Mouse (Mus musculus): ENCODE measurements around the gene Golga7b.

Golga7b gene

DNA sequence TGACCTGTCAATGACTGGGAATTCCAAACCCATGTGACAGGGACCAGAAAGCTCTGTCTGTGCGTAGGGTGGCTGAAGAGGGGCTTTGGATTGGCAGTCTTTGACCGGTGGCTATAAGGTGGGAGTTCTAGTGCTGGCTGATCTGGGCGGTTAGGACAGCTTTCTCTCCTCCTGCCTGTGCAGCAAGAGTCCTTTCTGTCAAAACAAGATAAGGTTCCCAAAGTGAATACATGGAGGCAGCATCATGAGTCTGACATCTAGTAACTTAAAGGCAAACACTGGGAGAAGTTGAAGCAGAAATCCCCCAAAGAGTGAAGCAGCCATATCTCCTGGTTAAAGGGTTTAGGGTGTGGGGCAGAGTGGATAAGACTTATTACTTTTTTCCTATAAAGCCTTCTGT lies at the start of gene Golga7b:
Golga7b (plus strand) TSS at position 56 of the 400 bp plus-strand sequence.
- no peak for DNase-seq

DNA sequence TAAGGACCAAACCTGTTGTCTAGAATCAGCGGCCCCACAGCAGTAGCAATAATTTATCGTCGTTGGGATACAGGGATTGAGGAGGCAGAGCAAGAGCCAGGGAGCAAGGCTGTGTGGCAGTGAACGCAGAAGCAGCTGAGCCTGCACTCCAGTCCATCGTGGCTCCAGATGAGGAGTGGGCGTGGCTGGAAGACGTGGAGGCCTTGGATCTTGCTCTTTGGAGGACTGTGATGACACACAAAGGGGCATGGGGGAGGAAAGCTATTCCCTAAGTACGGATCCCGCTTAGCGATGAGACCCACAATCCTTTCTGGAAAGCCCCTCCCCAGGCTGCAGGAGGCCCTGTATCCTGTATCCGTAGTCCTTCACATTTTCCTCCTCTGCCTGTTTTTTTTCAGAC lies 49.3 kb upstream of the Golga7b start:
- no peak for DNase-seq

DNA sequence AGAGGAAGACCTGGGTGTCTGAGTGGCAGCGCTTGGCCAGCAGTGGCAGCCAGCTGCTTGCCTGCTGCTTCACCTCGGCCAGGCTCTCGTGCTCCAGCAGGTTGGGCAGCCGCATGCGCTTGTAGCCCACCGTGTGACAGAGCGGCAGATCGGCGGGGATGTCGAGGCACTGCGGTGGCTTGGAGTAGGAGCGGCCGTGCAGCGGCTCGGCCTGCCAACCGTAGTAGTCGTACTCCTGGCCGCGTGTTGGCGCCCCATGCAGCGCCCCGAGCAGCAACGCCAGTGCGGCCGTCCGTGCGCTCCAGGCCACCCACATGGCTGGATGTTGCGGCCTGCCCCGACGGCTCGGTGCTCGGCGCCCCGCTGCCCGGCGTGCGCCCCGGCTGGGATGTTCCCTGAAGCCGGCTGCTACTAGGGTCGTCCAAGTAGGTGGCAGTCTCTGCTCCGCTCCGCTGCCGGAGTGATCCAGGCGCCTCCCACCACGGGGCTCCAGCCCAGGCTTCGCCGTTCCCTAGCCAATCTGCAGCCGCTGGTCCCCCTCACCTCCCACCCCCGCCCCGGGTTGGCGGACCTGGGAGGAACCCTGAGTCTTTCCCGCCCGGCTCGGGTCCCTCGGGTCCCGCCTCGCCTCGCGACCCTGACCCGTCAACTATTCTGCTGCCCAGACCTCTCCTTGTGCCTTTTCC lies 45.5 kb upstream of the Golga7b start, which contains the start of gene Sfrp5:
Sfrp5 (minus strand) TSS at position 557 of the 686 bp plus-strand sequence.
- DNase-seq = peak in 1 of 2 experiments; percentile 41

DNA sequence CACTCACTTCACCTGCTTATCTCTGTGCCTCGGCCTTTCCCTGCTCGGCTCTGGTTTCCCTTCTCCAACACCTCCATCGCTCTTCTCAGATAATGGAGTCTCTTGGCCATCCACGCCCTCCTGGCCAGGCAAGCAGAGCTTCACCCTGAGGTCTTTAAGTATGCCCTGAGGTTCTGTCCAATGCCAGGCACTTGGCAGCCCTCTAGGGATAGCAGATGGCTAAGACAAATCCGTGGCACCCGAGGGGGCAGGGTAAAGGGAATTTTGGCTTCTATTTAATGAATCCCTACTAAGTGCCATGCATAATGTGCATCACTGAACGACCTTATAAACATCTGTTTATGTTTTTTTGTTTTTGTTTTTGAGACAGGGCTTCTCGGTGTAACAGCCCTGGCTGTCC lies 44.9 kb upstream of the Golga7b start:
- DNase-seq = peak; percentile 44 to 60

GRCm38 (mm10) chr19:42204306-42204705 lies 43.1 kb upstream of the Golga7b start:
- peak; percentile 87 to 88 for DNase-seq

DNA sequence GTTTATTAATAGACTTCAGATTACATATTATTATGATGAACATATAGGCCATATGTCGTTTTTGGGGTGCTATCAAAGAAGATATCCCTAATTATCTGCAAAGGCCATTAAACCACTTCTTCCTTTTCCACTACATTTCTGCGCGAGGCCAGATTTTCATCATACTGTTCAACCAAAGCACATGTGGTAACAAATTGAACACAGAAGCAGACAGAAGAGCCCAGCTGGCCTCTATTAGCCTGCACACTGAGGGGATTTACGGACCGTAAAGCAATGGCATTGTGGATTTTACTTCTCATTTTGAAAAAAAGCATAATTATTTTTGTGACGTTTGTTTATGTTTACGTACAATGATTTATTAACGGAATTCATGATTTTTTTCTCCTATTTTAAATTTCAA lies 42.2 kb upstream of the Golga7b start:
- DNase-seq = no peak

GRCm38 (mm10) chr19:42209485-42209884 lies 37.9 kb upstream of the Golga7b start:
- no peak for DNase-seq

DNA sequence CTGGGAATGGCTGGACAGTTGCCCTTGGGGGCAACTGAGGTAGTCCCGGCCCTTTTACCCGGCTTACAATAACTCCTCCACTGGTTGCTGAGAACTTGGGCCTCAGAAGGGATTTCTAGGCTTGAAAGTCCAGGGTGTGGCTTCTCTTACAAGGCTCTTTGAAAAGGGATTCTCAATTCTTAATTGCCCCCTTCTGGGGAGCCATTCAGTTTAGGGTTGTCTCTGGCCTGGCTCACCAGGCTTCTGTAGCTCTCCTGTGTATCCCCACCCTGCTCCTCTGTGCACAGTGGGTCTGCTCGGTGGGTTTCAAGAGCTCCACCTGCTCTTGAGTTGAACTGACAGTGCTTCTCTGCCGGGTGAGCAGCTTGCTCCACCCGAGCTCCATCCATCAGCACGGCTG lies 37.4 kb upstream of the Golga7b start:
- no peak for DNase-seq

GRCm38 (mm10) chr19:42211936-42212335 lies 35.4 kb upstream of the Golga7b start:
- no peak for DNase-seq

- DNase-seq = no peak
Observed at GRCm38 (mm10) chr19:42214601-42215000, 32.8 kb upstream of the Golga7b start.

DNA sequence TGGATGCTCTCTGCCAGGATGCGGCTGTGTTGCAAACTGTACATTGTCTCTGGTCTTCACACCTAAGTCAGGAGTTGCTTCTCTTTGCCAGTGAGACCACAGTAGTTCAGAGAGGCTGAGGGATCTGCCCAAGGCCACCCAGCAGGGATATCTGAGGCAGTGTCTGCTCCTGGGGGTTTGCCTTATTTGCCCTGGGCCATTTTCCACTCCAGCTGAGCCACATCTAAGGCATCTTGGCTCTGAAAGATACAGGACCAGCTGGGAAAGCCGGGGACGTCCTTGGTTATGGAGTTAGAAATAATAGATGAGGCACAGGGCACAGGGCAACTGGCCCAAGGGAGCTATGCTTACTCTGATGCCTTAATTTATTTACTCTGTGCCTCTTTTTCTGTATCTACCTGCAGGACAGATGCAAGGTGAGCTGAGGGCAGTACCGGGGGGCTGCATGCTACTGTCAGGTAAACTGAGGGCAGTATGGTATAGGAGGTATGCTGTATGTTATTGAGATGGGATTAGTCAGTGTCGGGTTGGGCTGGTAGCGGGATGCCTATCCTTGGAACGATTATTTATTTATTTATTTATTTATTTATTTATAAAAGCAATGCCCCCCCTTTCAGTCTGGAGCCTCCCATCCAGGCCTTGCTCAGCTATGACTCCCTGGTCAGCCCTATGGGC lies 30.5 kb upstream of the Golga7b start:
- DNase-seq = peak in 1 of 2 experiments; percentile 50

DNA sequence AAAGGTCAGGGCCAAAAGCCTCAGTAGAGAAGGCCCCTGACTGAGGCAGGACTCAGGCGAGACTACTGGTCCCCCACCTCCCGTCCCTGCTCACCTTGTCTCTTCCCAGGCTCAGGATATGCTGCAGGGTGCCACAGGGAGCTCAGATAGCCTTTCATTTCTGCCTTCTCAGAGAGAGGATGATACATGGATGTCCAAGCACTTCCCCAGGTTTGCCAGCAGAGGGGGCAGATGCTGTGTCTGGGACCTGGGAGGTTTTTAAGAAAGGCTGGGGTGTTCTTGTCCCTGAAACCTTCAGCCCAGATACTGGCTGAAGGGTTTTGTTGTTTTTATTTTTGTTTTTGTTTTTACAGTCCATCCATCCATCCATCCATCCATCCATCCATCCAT lies 30.0 kb upstream of the Golga7b start:
- DNase-seq = peak; percentile 79 to 83

DNA sequence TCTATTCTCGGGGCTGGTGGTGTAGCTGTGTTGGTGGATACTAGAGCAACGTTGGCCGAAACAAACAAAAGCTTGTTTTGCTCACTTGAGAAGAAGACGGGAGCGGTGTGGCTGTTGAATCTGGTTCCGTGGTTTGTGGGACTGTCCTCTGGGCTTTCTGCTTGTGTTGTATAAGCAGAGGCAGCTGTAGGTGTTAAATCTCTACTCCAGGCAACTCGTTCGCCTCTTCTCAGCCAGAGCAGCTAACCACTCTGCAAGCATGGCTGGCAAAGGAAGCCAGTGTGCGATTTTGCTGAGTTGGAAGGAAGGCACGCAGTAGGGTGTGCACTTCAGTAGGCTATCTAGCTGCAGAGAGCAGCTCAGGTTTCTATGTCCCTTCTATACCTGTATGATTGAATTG lies 20.9 kb upstream of the Golga7b start:
- DNase-seq = no peak

DNA sequence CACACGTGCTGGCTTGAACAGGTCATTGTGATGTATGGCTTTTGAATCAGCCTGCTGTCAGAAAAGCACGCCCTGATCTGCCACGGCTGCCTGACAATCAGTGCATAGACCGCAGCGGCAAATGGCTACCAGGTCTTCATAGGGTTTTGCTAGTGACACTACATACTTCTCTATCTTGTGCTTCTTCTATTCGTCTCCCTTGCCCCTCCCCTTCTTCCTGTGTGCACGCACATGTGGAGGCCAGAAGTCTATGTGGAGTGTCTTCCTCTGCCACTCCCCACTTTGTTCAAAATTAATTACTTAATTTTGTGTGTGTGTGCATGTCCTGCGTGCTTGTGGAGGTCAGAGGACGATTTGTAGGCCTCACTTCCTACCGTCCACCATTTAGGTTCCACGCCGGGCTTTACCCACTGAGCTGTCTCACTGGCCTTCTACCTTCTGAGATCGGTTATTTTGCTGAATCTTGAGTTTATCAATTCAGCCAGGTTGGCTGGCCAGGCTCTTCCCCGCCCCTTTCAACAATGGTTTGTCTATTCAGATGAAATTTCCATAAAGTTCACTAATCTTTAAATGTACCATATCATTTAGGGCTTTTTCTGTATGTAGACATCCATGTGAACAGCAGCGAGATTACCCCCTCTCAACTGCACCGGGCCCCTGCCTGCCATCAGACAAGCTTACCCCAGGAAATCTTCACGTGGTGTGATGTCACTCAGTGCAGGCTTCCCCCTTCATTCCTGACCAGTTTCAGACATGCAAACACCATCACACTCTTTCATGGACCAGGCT lies 17.7 kb upstream of the Golga7b start:
- DNase-seq = no peak

GRCm38 (mm10) chr19:42230288-42230568 lies 17.1 kb upstream of the Golga7b start:
- no peak for DNase-seq

GRCm38 (mm10) chr19:42230986-42231385 lies 16.4 kb upstream of the Golga7b start:
- DNase-seq = peak; percentile 72 to 81

GRCm38 (mm10) chr19:42237602-42238340 lies 9.6 kb upstream of the Golga7b start:
- peak; percentile 34 to 37 for DNase-seq

DNA sequence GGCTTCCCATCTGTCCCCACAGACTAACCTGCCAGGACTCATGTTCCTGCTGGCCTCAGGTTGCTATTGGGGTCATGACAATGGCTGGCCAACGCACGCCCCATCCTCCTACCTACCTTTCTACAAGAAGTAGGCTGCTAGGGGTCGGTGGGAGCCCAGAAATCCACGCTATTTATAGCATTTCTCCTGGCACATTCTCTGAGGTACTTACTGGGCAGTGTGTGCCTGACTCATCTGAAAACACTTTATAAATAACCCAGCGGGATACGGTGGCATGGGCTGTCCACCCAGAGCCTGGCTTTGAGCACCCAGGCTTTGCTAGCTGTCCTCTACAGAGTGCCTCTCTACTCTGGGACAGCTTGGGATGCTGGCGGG lies 9.0 kb upstream of the Golga7b start:
- peak in 1 of 2 experiments; percentile 38 for DNase-seq

- no peak for DNase-seq
Observed at GRCm38 (mm10) chr19:42240881-42241280, 6.5 kb upstream of the Golga7b start.

DNA sequence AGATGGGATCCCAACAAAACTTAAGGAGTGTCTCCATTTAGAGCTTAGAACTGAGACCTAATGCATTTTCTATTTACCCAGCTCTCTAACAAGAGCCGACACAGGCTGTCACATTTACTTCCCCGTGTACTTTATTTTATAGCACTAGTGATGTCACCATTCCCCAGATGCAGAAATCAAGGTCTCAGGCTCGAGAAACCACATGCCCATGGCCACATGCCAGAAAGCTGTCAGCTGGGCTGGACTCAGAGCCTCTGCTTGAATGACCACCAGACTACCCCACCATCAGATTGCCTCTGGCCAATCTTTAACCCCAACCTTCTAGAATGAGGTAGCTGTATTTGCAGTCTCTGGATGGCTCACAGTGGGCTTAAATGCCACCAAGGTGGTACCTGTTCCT lies 4.0 kb upstream of the Golga7b start:
- no peak for DNase-seq

DNA sequence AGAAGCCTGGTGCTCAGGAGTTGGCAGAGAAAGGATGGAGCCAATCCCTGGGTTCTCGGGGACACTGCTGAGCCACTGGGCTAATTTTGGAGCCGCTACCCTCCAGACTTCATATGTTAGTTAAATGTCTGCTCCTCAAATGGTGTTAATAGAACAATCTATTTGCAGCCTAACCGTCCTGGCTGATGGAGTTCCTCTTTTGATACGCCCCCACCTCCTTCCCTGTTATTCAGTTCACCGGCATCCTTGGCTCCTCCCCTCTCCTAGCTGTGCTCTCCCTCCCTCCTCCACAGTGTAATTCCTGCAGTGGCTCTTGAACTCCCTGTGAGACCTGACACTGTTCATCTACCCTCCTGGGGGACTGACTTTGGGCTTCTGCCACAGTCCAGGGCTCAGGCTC lies 748 bp upstream of the Golga7b start:
- no peak for DNase-seq

- DNase-seq = no peak
Observed at GRCm38 (mm10) chr19:42249976-42250914, 2.9 kb downstream of the Golga7b start.
